Mouse (Mus musculus): ENCODE measurements at regions not wholly inside any gene's neighbourhood (a gene's known extent, or its start where the extent isn't known, plus 50 kb on each side); places are given as distances from the start of the nearest gene placed in this dataset.

DNA sequence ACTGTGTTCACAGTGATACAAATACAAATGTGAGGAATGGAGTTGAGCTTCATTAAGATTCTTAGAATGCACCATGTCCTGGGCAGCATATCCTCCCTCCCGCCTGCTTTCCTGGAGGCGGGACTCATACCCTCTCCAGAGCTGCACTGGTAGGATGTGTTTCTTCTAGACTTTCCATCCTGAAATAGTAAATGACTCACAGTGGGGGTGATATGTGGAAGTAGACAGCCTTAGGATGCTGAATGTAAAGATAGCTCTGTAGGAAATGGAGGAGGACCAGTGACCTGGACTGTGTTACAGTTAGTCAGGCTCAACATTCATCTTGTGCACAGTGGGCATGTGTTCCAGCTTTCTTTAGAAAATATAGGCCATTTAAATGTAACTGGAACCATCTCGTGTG, 696.1 kb upstream of the Kdm8 start:
- TF ChIP-seq CTCF (IDR thresholded peaks at IDR 0.05; ENCODE audit: borderline replicate concordance, insufficient read depth, low read length) (no peak), POLR2A (IDR thresholded peaks at IDR 0.05; ENCODE audit: low read depth, low read length) (no peak)
